Mouse (Mus musculus) bone marrow, adult 2 months (tissue): Measurements from ENCODE around the gene Pbld1.

ENCODE experiments used
- CTCF ChIP-seq: fragments of 200-500 bp; IDR thresholded peaks from 2 replicates; pipeline ENCODE4 v1.5.1; 2011; ENCODE audit warnings: low read length, control low read depth; ENCODE audit not compliant: control insufficient read depth, insufficient read depth
- POLR2A ChIP-seq: fragments of 200-500 bp; IDR thresholded peaks from 2 replicates; pipeline ENCODE4 v1.6.1; 2011; ENCODE audit warnings: low read depth, mild to moderate bottlenecking, control low read depth, low read length, borderline replicate concordance; ENCODE audit not compliant: control insufficient read depth

- TF ChIP-seq POLR2A, result no peak
- no peak for TF ChIP-seq CTCF
These were observed 16.8 kb upstream of the Pbld1 start for GRCm38 (mm10) chr10:63043154-63043553.
